Comparison of ENCODE assay signal across 21 mouse cellular contexts in genomic region chr11:25997469-25997868, GRCm38 (mm10).
DNase-seq lines count a peak whose midpoint lies in the region; ATAC-seq and TF ChIP-seq lines count a peak whose summit lies in the region.
"Had no signal": no experiment of that assay in that cellular context is flagged by ENCODE, and none has a peak within 500 bp of the region (broad histone marks: within the 10 kb centered on the region; RNA-seq: fewer than 3 reads in every experiment).

No protein-coding gene starts in this region.

- H3K27ac ChIP-seq in forebrain, embryonic 14.5 days (ENCODE audit: low read depth, low read length) = no peak overlapping the region
- H3K27ac ChIP-seq in forebrain, embryonic 12.5 days = no peak overlapping the region
- H3K27ac ChIP-seq in hindbrain, embryonic 13.5 days = peak overlapping the region; percentile 44
- no peak overlapping the region for H3K27ac ChIP-seq in hindbrain, postnatal 0 days
- no peak overlapping the region for H3K27ac ChIP-seq in neural tube, embryonic 12.5 days
- H3K27ac ChIP-seq: forebrain, embryonic 10.5 days; heart, adult 2 months; heart, embryonic 10.5 days; heart, embryonic 13.5 days had no signal

- 70% methylated on average over 4 of the region's 4 CpGs for WGBS in forebrain, embryonic 14.5 days
- WGBS in forebrain, embryonic 12.5 days = 80% methylated on average over 4 of the region's 4 CpGs
- 62% methylated on average over 4 of the region's 4 CpGs for WGBS in hindbrain, embryonic 13.5 days
- WGBS in hindbrain, postnatal 0 days = 60% methylated on average over 4 of the region's 4 CpGs
- 57% methylated on average over 4 of the region's 4 CpGs for WGBS in neural tube, embryonic 12.5 days

- H3K27me3 ChIP-seq in forebrain, embryonic 14.5 days (replicated peaks; ENCODE audit: control insufficient read depth, insufficient read depth, low read length) = no peaks in the 10 kb centered on the region
- no peaks in the 10 kb centered on the region for H3K27me3 ChIP-seq in forebrain, embryonic 12.5 days
- no peaks in the 10 kb centered on the region for H3K27me3 ChIP-seq in hindbrain, embryonic 13.5 days
- H3K27me3 ChIP-seq in hindbrain, postnatal 0 days (ENCODE audit: insufficient read depth, low read length) = no peaks in the 10 kb centered on the region
- no peaks in the 10 kb centered on the region for H3K27me3 ChIP-seq in neural tube, embryonic 12.5 days (replicated peaks)
- H3K27me3 ChIP-seq: heart, embryonic 13.5 days had no signal

- H3K9me3 ChIP-seq in forebrain, embryonic 14.5 days (replicated peaks; ENCODE audit: control insufficient read depth, low read length) = no peaks in the 10 kb centered on the region
- no peaks in the 10 kb centered on the region for H3K9me3 ChIP-seq in forebrain, embryonic 12.5 days
- no peaks in the 10 kb centered on the region for H3K9me3 ChIP-seq in hindbrain, embryonic 13.5 days
- no peaks in the 10 kb centered on the region for H3K9me3 ChIP-seq in hindbrain, postnatal 0 days (ENCODE audit: low read length)
- H3K9me3 ChIP-seq in neural tube, embryonic 12.5 days = no peaks in the 10 kb centered on the region
- H3K9me3 ChIP-seq: forebrain, embryonic 10.5 days; heart, embryonic 10.5 days; heart, embryonic 13.5 days had no signal

- no peak overlapping the region for H3K4me3 ChIP-seq in forebrain, embryonic 14.5 days (ENCODE audit: low read depth, low read length)
- H3K4me3 ChIP-seq in forebrain, embryonic 12.5 days (replicated peaks) = no peak overlapping the region
- H3K4me3 ChIP-seq in hindbrain, embryonic 13.5 days = no peak overlapping the region
- no peak overlapping the region for H3K4me3 ChIP-seq in hindbrain, postnatal 0 days (ENCODE audit: low read length)
- H3K4me3 ChIP-seq in neural tube, embryonic 12.5 days = no peak overlapping the region
- H3K4me3 ChIP-seq: forebrain, embryonic 10.5 days; heart, adult 2 months; heart, embryonic 10.5 days; heart, embryonic 13.5 days had no signal

- no peaks in the 10 kb centered on the region for H3K4me1 ChIP-seq in forebrain, embryonic 14.5 days (ENCODE audit: control insufficient read depth, insufficient read depth, low read length)
- H3K4me1 ChIP-seq in forebrain, embryonic 12.5 days = peaks cover 10% of the 10 kb centered on the region
- peaks cover 13% of the 10 kb centered on the region; the same call in 1 of the 2 replicates for H3K4me1 ChIP-seq in hindbrain, embryonic 13.5 days (replicated peaks)
- no peaks in the 10 kb centered on the region for H3K4me1 ChIP-seq in hindbrain, postnatal 0 days (ENCODE audit: insufficient read depth, low read length)
- H3K4me1 ChIP-seq in neural tube, embryonic 12.5 days = no peaks in the 10 kb centered on the region
- H3K4me1 ChIP-seq: heart, embryonic 10.5 days; heart, embryonic 13.5 days had no signal

- DNase-seq in forebrain, embryonic 14.5 days (ENCODE audit: low spot score) = no peak
- DNase-seq in hindbrain, postnatal 0 days (ENCODE audit: low spot score) = no peak
- no peak for DNase-seq in neural tube, embryonic 10.5 days (ENCODE audit: extremely low spot score, low spot score)
- no peak for DNase-seq in urinary bladder, postnatal 4 days (ENCODE audit: low spot score in 2 of 2)
- DNase-seq: adrenal gland, adult 8-10 months; adrenal gland, postnatal 25 days; cerebellum, adult 18-20 months; cerebellum, adult 9-10 months; cerebellum, postnatal 14 days; gastrocnemius, postnatal 10 days; gastrocnemius, postnatal 36 days; heart, adult 2 months; heart, postnatal 14 days; heart, postnatal 4 days had no signal

- H3K36me3 ChIP-seq in forebrain, embryonic 14.5 days (ENCODE audit: control insufficient read depth, insufficient read depth, low read length) = no peaks in the 10 kb centered on the region
- no peaks in the 10 kb centered on the region for H3K36me3 ChIP-seq in forebrain, embryonic 12.5 days (replicated peaks)
- H3K36me3 ChIP-seq in hindbrain, embryonic 13.5 days = no peaks in the 10 kb centered on the region
- H3K36me3 ChIP-seq in hindbrain, postnatal 0 days (ENCODE audit: insufficient read depth, low read length) = no peaks in the 10 kb centered on the region
- H3K36me3 ChIP-seq in neural tube, embryonic 12.5 days = no peaks in the 10 kb centered on the region
- H3K36me3 ChIP-seq: forebrain, embryonic 10.5 days; heart, embryonic 10.5 days; heart, embryonic 13.5 days had no signal

- no peak for TF ChIP-seq CTCF in hindbrain, postnatal 0 days (IDR thresholded peaks at IDR 0.05; ENCODE audit: low read depth)

- no peak overlapping the region for H3K9ac ChIP-seq in forebrain, embryonic 14.5 days (ENCODE audit: low read length)
- no peak overlapping the region for H3K9ac ChIP-seq in forebrain, embryonic 12.5 days
- no peak overlapping the region for H3K9ac ChIP-seq in hindbrain, embryonic 13.5 days
- H3K9ac ChIP-seq in hindbrain, postnatal 0 days (replicated peaks; ENCODE audit: low read length) = no peak overlapping the region
- no peak overlapping the region for H3K9ac ChIP-seq in neural tube, embryonic 12.5 days
- H3K9ac ChIP-seq: heart, embryonic 13.5 days had no signal

- no peak overlapping the region for H3K4me2 ChIP-seq in forebrain, embryonic 14.5 days (ENCODE audit: low read length)
- no peak overlapping the region for H3K4me2 ChIP-seq in forebrain, embryonic 12.5 days
- H3K4me2 ChIP-seq in hindbrain, embryonic 13.5 days = no peak overlapping the region
- H3K4me2 ChIP-seq in hindbrain, postnatal 0 days (ENCODE audit: low read depth, low read length) = no peak overlapping the region
- no peak overlapping the region for H3K4me2 ChIP-seq in neural tube, embryonic 12.5 days (replicated peaks)

- 0 out of 2 replicates have a peak, but pooled peaks have one; percentile 15 for ATAC-seq in forebrain, embryonic 14.5 days
- ATAC-seq in forebrain, embryonic 12.5 days (ENCODE audit: low FRiP score) = no peak
- ATAC-seq in hindbrain, embryonic 13.5 days (ENCODE audit: low FRiP score) = no peak
- no peak for ATAC-seq in hindbrain, postnatal 0 days
- ATAC-seq in neural tube, embryonic 12.5 days (ENCODE audit: low FRiP score, low read depth) = peak; percentile 41; the same call in 1 of the 2 replicates
- ATAC-seq: activated CD4-positive, CD25-positive, alpha-beta regulatory T cell, adult 4 months had no signal

Comparison
In these comparisons a context has a peak if more than half of its experiments do, and no peak if none do; other contexts are left out.
1. ATAC-seq: peak in forebrain, embryonic 14.5 days (single experiment) and neural tube, embryonic 12.5 days (single experiment); none in forebrain, embryonic 12.5 days (single experiment), hindbrain, embryonic 13.5 days (single experiment) and hindbrain, postnatal 0 days (single experiment).